Mouse (Mus musculus): ENCODE data around the gene Spata2.

- TF ChIP-seq CTCF (IDR thresholded peaks at IDR 0.05; ENCODE audit: borderline replicate concordance, control insufficient read depth, extremely low read depth, insufficient read depth, low read length, poor library complexity), result no peak
- no peak for TF ChIP-seq POLR2A (IDR thresholded peaks at IDR 0.05; ENCODE audit: control insufficient read depth, extremely low read depth, insufficient read depth, low read length, poor library complexity)
Observed at GRCm38 (mm10) chr2:167436371-167436770, 56.3 kb downstream of the Spata2 start.

Measured in thymus, adult 2 months (tissue).